Comparison of ENCODE assay signal across 16 mouse cellular contexts in genomic region chr17:12655826-12656225, GRCm38 (mm10). TPM values are rescaled to one million over a fixed set of nuclear protein-coding genes. Genes with fewer than 3 reads are reported as not detected.
DNase-seq lines count a peak whose midpoint lies in the region; ATAC-seq lines count a peak whose summit lies in the region.
"Had no signal": no experiment of that assay in that cellular context is flagged by ENCODE, and none has a peak within 500 bp of the region (broad histone marks: within the 10 kb centered on the region; RNA-seq: fewer than 3 reads in every experiment).

No protein-coding gene starts in this region.

- peak; percentile 68 for DNase-seq in CD4-positive, CD25-positive, alpha-beta regulatory T cell, adult 2 months (ENCODE audit: low read depth, low spot score)
- peak; percentile 59 for DNase-seq in T-cell, adult 2 months (ENCODE audit: low spot score)
- DNase-seq in thymus, postnatal 25 days: peak; percentile 41
- DNase-seq in forebrain, embryonic 11.5 days (ENCODE audit: low spot score): no peak
- DNase-seq in testis, postnatal 14 days (ENCODE audit: low spot score): no peak
- DNase-seq in frontal cortex, adult 2 months (ENCODE audit: extremely low spot score in 1 of 2, low spot score in 1 of 2): no peak
- DNase-seq: adrenal gland, postnatal 36 days; cerebellum, postnatal 10 days; kidney, postnatal 4 days; lung, adult 2 months; midbrain, embryonic 14.5 days had no signal

- no peak overlapping the region for H3K4me3 ChIP-seq in forebrain, embryonic 11.5 days (ENCODE audit: low read depth, low read length)
- H3K4me3 ChIP-seq: stomach, embryonic 15.5 days had no signal

- no peak overlapping the region for H3K4me2 ChIP-seq in forebrain, embryonic 11.5 days (ENCODE audit: low read depth, low read length, severe bottlenecking)
- H3K4me2 ChIP-seq: liver, embryonic 11.5 days; stomach, embryonic 15.5 days had no signal

- no peaks in the 10 kb centered on the region for H3K9me3 ChIP-seq in forebrain, embryonic 11.5 days (ENCODE audit: control insufficient read depth, low read length)
- H3K9me3 ChIP-seq: stomach, embryonic 15.5 days had no signal

- no peak overlapping the region for H3K27ac ChIP-seq in forebrain, embryonic 11.5 days (ENCODE audit: low read depth, low read length)
- H3K27ac ChIP-seq: macrophage; stomach, embryonic 15.5 days had no signal

- H3K27me3 ChIP-seq in forebrain, embryonic 11.5 days (ENCODE audit: control insufficient read depth, insufficient read depth, low read length): no peaks in the 10 kb centered on the region
- H3K27me3 ChIP-seq: stomach, embryonic 15.5 days had no signal

- H3K36me3 ChIP-seq in forebrain, embryonic 11.5 days (ENCODE audit: control insufficient read depth, insufficient read depth, low read length): no peaks in the 10 kb centered on the region
- H3K36me3 ChIP-seq: stomach, embryonic 15.5 days had no signal

- no peaks in the 10 kb centered on the region for H3K4me1 ChIP-seq in forebrain, embryonic 11.5 days (replicated peaks; ENCODE audit: control insufficient read depth, insufficient read depth, low read length)

- peak; percentile 95 for ATAC-seq in megakaryocyte progenitor cell, adult 5-6 weeks (replicated peaks; ENCODE audit: poor library complexity)
- no peak for ATAC-seq in forebrain, embryonic 11.5 days (replicated peaks; ENCODE audit: low FRiP score)

- WGBS in forebrain, embryonic 11.5 days: 85% methylated on average over 7 of the region's 7 CpGs

- no peak overlapping the region for H3K9ac ChIP-seq in forebrain, embryonic 11.5 days (ENCODE audit: low read length)
- H3K9ac ChIP-seq: stomach, embryonic 15.5 days had no signal

RNA-seq across cellular contexts. Expression of gene Slc22a1, which starts 19.8 kb away (rescaled TPM):
- not detected in 2 replicates for total RNA-seq in megakaryocyte progenitor cell, adult 5-6 weeks (2015)
- total RNA-seq in megakaryocyte progenitor cell, adult 5-6 weeks (2017): not detected in 2 replicates
- polyA plus RNA-seq in forebrain, embryonic 11.5 days (2014; fragmentation: Nextera tagmentation; extraction: Ambion mirVana): not detected in 2 replicates
- polyA plus RNA-seq in frontal cortex, adult 2 months (2012; rRNA removed): 0.48 and 1.6 TPM in 2 replicates
- polyA plus RNA-seq: hindbrain, embryonic 11.5 days; macrophage; midbrain, embryonic 14.5 days had no signal

Comparison
In these comparisons a context has a peak if more than half of its experiments do, and no peak if none do; other contexts are left out.
1. DNase-seq: peak in CD4-positive, CD25-positive, alpha-beta regulatory T cell, adult 2 months (single experiment), T-cell, adult 2 months (single experiment) and thymus, postnatal 25 days (single experiment); none in forebrain, embryonic 11.5 days (single experiment), testis, postnatal 14 days (single experiment) and frontal cortex, adult 2 months (0 of 2).